In genomic region chr13:51797899-51798746, GRCm38 (mm10) we compare ENCODE assay signal across 16 mouse cellular contexts. TPM values are rescaled to one million over a fixed set of nuclear protein-coding genes. Genes with fewer than 3 reads are reported as not detected.
DNase-seq lines count a peak whose midpoint lies in the region; ATAC-seq and TF ChIP-seq lines count a peak whose summit lies in the region.
"Had no signal": no experiment of that assay in that cellular context is flagged by ENCODE, and none has a peak within 500 bp of the region (broad histone marks: within the 10 kb centered on the region; RNA-seq: fewer than 3 reads in every experiment).

No protein-coding gene starts in this region.

- TF ChIP-seq POLR2A in olfactory bulb, adult 2 months (IDR thresholded peaks at IDR 0.05; ENCODE audit: insufficient read depth, low read depth, low read length): 0 out of 2 replicates have a peak, but pooled peaks have one; percentile 40

- no peak overlapping the region for H3K4me2 ChIP-seq in forebrain, embryonic 14.5 days (ENCODE audit: low read length)
- H3K4me2 ChIP-seq in forebrain, embryonic 11.5 days (ENCODE audit: low read depth, low read length, severe bottlenecking): no peak overlapping the region
- H3K4me2 ChIP-seq: limb, embryonic 13.5 days; neural tube, embryonic 15.5 days had no signal

- no peaks in the 10 kb centered on the region for H3K27me3 ChIP-seq in forebrain, embryonic 14.5 days (replicated peaks; ENCODE audit: control insufficient read depth, insufficient read depth, low read length)
- H3K27me3 ChIP-seq in forebrain, embryonic 11.5 days (ENCODE audit: control insufficient read depth, insufficient read depth, low read length): no peaks in the 10 kb centered on the region
- H3K27me3 ChIP-seq: limb, embryonic 13.5 days; neural tube, embryonic 15.5 days had no signal

- no peak for TF ChIP-seq CTCF in olfactory bulb, adult 2 months (IDR thresholded peaks at IDR 0.05; ENCODE audit: insufficient read depth, low read depth, low read length)

- no peaks in the 10 kb centered on the region for H3K9me3 ChIP-seq in forebrain, embryonic 14.5 days (replicated peaks; ENCODE audit: control insufficient read depth, low read length)
- H3K9me3 ChIP-seq in forebrain, embryonic 11.5 days (ENCODE audit: control insufficient read depth, low read length): no peaks in the 10 kb centered on the region
- H3K9me3 ChIP-seq: embryonic facial prominence, embryonic 10.5 days; limb, embryonic 13.5 days; neural tube, embryonic 15.5 days had no signal

- WGBS in forebrain, embryonic 14.5 days: 72% methylated on average over 8 of the region's 8 CpGs
- 58% methylated on average over 8 of the region's 8 CpGs for WGBS in forebrain, embryonic 11.5 days
- 34% methylated on average over 8 of the region's 8 CpGs for WGBS in olfactory bulb, adult 2 months

- peak overlapping the region; percentile 39; the same call in 1 of the 2 replicates for H3K27ac ChIP-seq in forebrain, embryonic 14.5 days (ENCODE audit: low read depth, low read length)
- H3K27ac ChIP-seq in forebrain, embryonic 11.5 days (ENCODE audit: low read depth, low read length): no peak overlapping the region
- peak overlapping the region; percentile 98 for H3K27ac ChIP-seq in olfactory bulb, adult 2 months (ENCODE audit: insufficient read depth, low read depth, low read length)
- H3K27ac ChIP-seq: embryonic facial prominence, embryonic 10.5 days; layer of hippocampus, adult 2 months; limb, embryonic 13.5 days; neural tube, embryonic 15.5 days had no signal

- no peaks in the 10 kb centered on the region for H3K4me1 ChIP-seq in forebrain, embryonic 14.5 days (ENCODE audit: control insufficient read depth, insufficient read depth, low read length)
- H3K4me1 ChIP-seq in forebrain, embryonic 11.5 days (replicated peaks; ENCODE audit: control insufficient read depth, insufficient read depth, low read length): no peaks in the 10 kb centered on the region
- H3K4me1 ChIP-seq in olfactory bulb, adult 2 months (ENCODE audit: control insufficient read depth, insufficient read depth, low read length): peaks cover 35% of the 10 kb centered on the region
- H3K4me1 ChIP-seq: limb, embryonic 13.5 days had no signal

- no peak for ATAC-seq in forebrain, embryonic 14.5 days
- ATAC-seq in forebrain, embryonic 11.5 days (replicated peaks; ENCODE audit: low FRiP score): no peak

- H3K9ac ChIP-seq in forebrain, embryonic 14.5 days (ENCODE audit: low read length): no peak overlapping the region
- H3K9ac ChIP-seq in forebrain, embryonic 11.5 days (ENCODE audit: low read length): no peak overlapping the region
- H3K9ac ChIP-seq: limb, embryonic 13.5 days; neural tube, embryonic 15.5 days had no signal

- H3K36me3 ChIP-seq in forebrain, embryonic 14.5 days (ENCODE audit: control insufficient read depth, insufficient read depth, low read length): no peaks in the 10 kb centered on the region
- H3K36me3 ChIP-seq in forebrain, embryonic 11.5 days (ENCODE audit: control insufficient read depth, insufficient read depth, low read length): no peaks in the 10 kb centered on the region
- H3K36me3 ChIP-seq: embryonic facial prominence, embryonic 10.5 days; limb, embryonic 13.5 days; neural tube, embryonic 15.5 days had no signal

- no peak for DNase-seq in forebrain, embryonic 14.5 days (ENCODE audit: low spot score)
- no peak for DNase-seq in forebrain, embryonic 11.5 days (ENCODE audit: low spot score)
- peak; percentile 53 for DNase-seq in A20 (ENCODE audit: low read depth, low spot score)
- DNase-seq in T-cell, adult 2 months (ENCODE audit: low spot score): peak; percentile 75
- DNase-seq in urinary bladder, postnatal 36 days (ENCODE audit: low spot score in 2 of 2): no peak
- DNase-seq in ovary, postnatal 36 days (ENCODE audit: low spot score): no peak
- DNase-seq in cerebellum, adult 8-10 months: no peak
- DNase-seq: cerebellum, postnatal 10 days; heart, postnatal 36 days; lung, postnatal 4 days; right cerebral cortex, postnatal 14 days had no signal

- H3K4me3 ChIP-seq in forebrain, embryonic 14.5 days (ENCODE audit: low read depth, low read length): no peak overlapping the region
- no peak overlapping the region for H3K4me3 ChIP-seq in forebrain, embryonic 11.5 days (ENCODE audit: low read depth, low read length)
- H3K4me3 ChIP-seq in olfactory bulb, adult 2 months (ENCODE audit: insufficient read depth, low read depth, low read length): peak overlapping the region; percentile 19; the same call in 1 of the 2 replicates
- H3K4me3 ChIP-seq: embryonic facial prominence, embryonic 10.5 days; layer of hippocampus, adult 2 months; limb, embryonic 13.5 days; neural tube, embryonic 15.5 days had no signal

RNA-seq across cellular contexts. Expression of gene Sema4d, which starts 4.6 kb away (rescaled TPM):
- polyA plus RNA-seq in forebrain, embryonic 14.5 days (2014; fragmentation: Nextera tagmentation; extraction: Ambion mirVana): 12.7 and 22.1 TPM in 2 replicates
- polyA plus RNA-seq in forebrain, embryonic 11.5 days (2014; fragmentation: Nextera tagmentation; extraction: Ambion mirVana): 8.3 and 8.4 TPM in 2 replicates
- 104 TPM in 1 of 2 replicates, not detected in the other for polyA plus RNA-seq in olfactory bulb, adult 2 months (2012; ENCODE audit: insufficient read depth, insufficient read length, low replicate concordance, missing spikeins)

RNA-seq across cellular contexts. Expression of gene Gadd45g, which starts 48.4 kb away (rescaled TPM):
- 112 and 132 TPM in 2 replicates for polyA plus RNA-seq in forebrain, embryonic 14.5 days (2014; fragmentation: Nextera tagmentation; extraction: Ambion mirVana)
- 157 and 169 TPM in 2 replicates for polyA plus RNA-seq in forebrain, embryonic 11.5 days (2014; fragmentation: Nextera tagmentation; extraction: Ambion mirVana)
- polyA plus RNA-seq in olfactory bulb, adult 2 months (2012; ENCODE audit: insufficient read depth, insufficient read length, low replicate concordance, missing spikeins): not detected in 2 replicates

Comparison
In these comparisons a context has a peak if more than half of its experiments do, and no peak if none do; other contexts are left out.
1. DNase-seq: peak in A20 (single experiment) and T-cell, adult 2 months (single experiment); none in forebrain, embryonic 14.5 days (single experiment), forebrain, embryonic 11.5 days (single experiment), urinary bladder, postnatal 36 days (0 of 2), ovary, postnatal 36 days (single experiment) and cerebellum, adult 8-10 months (single experiment).
2. RNA of gene Gadd45g, which starts 48.4 kb away (polyA plus RNA-seq): 157 to 169 TPM in forebrain, embryonic 11.5 days and 112 to 132 TPM in forebrain, embryonic 14.5 days; not detected in olfactory bulb, adult 2 months; every median in the first group is over 100 times any median in the second.